Mouse (Mus musculus) urinary bladder, postnatal 25 days (tissue): ENCODE data around the gene Btbd35f1.
"Not testable (repeated sequence)": the region's sequence is repeated elsewhere in the genome, so short reads cannot be mapped to it uniquely, and the experiment has no call there.

Experiments
- DNase-seq: peaks from one replicate; pipeline ENCODE4 v3.0.0; 2022; ENCODE audit warnings: low spot score

Gene Btbd35f1

DNA sequence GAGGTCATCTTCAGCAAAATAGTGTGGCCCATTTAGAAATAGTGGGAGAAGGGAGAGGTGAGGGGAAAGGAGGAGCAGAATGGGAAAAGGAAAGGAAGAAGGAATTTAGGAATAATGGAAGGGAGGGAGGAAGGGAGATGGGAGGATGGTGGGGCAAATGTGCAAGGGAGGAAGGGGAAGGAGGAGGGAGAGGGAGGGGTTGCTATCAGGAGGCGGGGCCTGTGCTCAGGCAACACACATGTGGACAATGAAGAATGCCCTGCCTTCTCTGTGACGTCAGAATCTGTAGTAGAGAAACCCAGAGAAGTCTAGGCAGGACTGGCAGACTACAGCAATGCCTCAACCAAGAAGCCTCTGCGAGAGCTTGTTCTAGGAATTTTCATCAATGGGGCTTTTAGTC, at the start of gene Btbd35f1:
TSS of gene Btbd35f1 (plus strand) at position 301 of the 400 bp plus-strand sequence.
- not testable (repeated sequence) for DNase-seq

DNA sequence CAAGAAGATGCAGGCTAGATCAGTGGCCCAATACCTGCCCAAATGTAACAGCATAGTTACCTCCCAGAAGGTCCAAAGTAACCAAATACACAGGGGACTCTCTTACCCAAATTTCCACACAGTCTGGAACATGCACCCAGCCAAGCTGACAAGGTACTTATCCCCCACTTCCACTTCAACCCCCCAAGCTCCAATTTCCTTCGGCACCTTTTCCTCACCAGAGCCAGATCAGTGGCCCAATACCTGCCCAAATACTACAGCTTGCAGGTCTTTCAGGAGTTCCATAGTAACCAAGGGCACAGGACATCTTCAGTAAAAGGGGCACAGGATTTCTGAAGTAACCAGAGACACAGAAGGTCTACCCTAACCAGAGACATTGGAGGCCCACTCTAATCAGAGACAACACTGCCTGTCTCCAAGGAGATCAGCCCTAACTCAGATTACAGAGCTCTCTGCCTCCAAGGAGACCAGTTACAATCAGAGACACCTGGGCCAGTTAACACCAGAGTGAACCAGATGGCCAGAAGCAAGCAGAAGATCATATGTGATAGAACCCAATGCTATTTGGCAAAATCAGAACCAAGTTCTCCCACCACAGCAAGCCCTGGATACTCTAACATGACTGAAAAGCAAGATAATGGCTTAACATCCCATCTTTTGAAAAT, 31.2 kb downstream of the Btbd35f1 start:
- not testable (repeated sequence) for DNase-seq

DNA sequence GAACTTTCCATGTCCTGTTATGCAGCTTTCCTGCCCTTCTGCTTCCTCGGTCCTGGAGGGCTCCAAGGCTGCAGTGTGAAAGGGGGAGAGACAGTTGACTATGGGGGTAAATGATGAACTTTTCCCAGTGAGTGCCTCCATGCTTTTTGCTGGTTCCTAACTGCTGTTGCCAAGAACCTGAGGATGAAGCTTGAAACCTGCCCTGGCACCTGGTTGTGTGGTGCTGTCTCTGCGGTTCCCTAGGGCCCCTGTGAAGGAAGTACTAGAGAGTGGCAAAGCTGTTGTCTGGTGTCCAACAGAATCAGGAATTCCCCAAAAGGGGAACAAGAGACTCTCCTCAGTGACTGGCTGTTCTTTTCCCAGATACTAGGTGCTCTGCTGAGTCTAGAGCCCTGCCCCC, 41.2 kb downstream of the Btbd35f1 start:
- not testable (repeated sequence) for DNase-seq

DNA sequence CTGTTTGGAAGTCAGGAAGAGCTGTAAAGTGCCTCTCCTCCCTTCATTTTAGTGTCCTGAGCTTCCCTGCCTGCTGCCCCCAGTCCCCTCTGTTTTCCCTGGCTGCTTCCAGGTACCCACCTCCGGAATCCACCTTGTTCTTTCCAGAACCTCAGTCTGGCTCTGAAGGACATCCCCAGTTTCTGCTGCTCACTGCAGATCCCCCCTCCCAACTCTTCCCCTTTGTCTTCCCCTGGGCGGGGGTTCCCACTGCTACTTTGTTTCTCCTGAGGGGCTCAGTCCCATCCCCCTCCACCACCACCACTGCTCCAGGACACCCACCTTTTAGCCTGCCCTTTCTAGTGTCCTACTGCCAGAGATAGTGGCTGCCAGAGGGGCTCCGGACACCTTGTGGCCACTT, 41.6 kb downstream of the Btbd35f1 start:
- not testable (repeated sequence) for DNase-seq
